Mouse (Mus musculus) common myeloid progenitor, adult 5-6 weeks (primary cell): ENCODE measurements at regions not wholly inside any gene's neighbourhood (a gene's known extent, or its start where the extent isn't known, plus 50 kb on each side); places are given as distances from the start of the nearest gene placed in this dataset.

Experiments
- ATAC-seq: replicated peaks from 2 replicates; pipeline ENCODE4 v1.8.0; 2016; ENCODE audit warnings: low read depth, mild to moderate bottlenecking, moderate TSS enrichment, inconsistent platforms; ENCODE audit not compliant: poor library complexity, severe bottlenecking

- ATAC-seq = peak; percentile 80
Observed at GRCm38 (mm10) chr16:19834128-19834527, 74.1 kb downstream of the B3gnt5 start.

GRCm38 (mm10) chr16:19834750-19835149 lies 74.7 kb downstream of the B3gnt5 start:
- peak; percentile 90 for ATAC-seq

GRCm38 (mm10) chr16:19839831-19840230 lies 79.8 kb downstream of the B3gnt5 start:
- ATAC-seq = no peak

- ATAC-seq = 0 out of 2 replicates have a peak, but pooled peaks have one; percentile 30
Observed at GRCm38 (mm10) chr16:19842346-19843025, 82.5 kb downstream of the B3gnt5 start.

GRCm38 (mm10) chr16:19843738-19844137 lies 83.7 kb downstream of the B3gnt5 start:
- ATAC-seq = peak; percentile 62

- peak; percentile 57 for ATAC-seq
Observed at GRCm38 (mm10) chr16:19848395-19848794, 88.4 kb downstream of the B3gnt5 start.

GRCm38 (mm10) chr16:19865306-19865705 lies 105.3 kb downstream of the B3gnt5 start:
- ATAC-seq = no peak

- no peak for ATAC-seq
Observed at GRCm38 (mm10) chr16:19865931-19866330, 105.9 kb downstream of the B3gnt5 start.

- ATAC-seq = peak; percentile 79
Observed at GRCm38 (mm10) chr16:19869425-19869824, 109.4 kb downstream of the B3gnt5 start.

- ATAC-seq = no peak
Observed at GRCm38 (mm10) chr16:19876861-19877554, 105.8 kb downstream of the Klhl6 start.

- no peak for ATAC-seq
Observed at GRCm38 (mm10) chr16:19882961-19883360, 99.9 kb downstream of the Klhl6 start.

- ATAC-seq = peak; percentile 98
Observed at GRCm38 (mm10) chr16:19883776-19884513, 98.9 kb downstream of the Klhl6 start.

GRCm38 (mm10) chr16:19884535-19884934 lies 98.3 kb downstream of the Klhl6 start:
- peak; percentile 62 for ATAC-seq

- no peak for ATAC-seq
Observed at GRCm38 (mm10) chr16:19886596-19886995, 96.2 kb downstream of the Klhl6 start.

- no peak for ATAC-seq
Observed at GRCm38 (mm10) chr16:19889576-19889975, 93.3 kb downstream of the Klhl6 start.

GRCm38 (mm10) chr16:19891441-19891840 lies 91.4 kb downstream of the Klhl6 start:
- no peak for ATAC-seq

- ATAC-seq = no peak
Observed at GRCm38 (mm10) chr16:19894435-19894994, 88.3 kb downstream of the Klhl6 start.
